Mouse (Mus musculus): ENCODE measurements around the gene Ptov1. TPM values are rescaled to one million over a fixed set of nuclear protein-coding genes. Genes with fewer than 3 reads are reported as not detected.

Gene Ptov1
- polyA plus RNA-seq, 1 experiment, result 212 TPM

- H3K27me3 ChIP-seq (replicated peaks; ENCODE audit: control insufficient read depth, insufficient read depth, low read length), result no peaks in the 10 kb centered on the region
- 83% methylated on average over 1 of the region's 1 CpGs for WGBS
- no peak overlapping the region for H3K4me3 ChIP-seq (ENCODE audit: insufficient read depth, low read depth, low read length)
- peaks cover 18% of the 10 kb centered on the region for H3K4me1 ChIP-seq (ENCODE audit: control insufficient read depth, insufficient read depth, low read length)
- no peak for DNase-seq
- TF ChIP-seq CTCF (conservative IDR thresholded peaks at IDR 0.05; ENCODE audit: insufficient read depth, insufficient read length, low read depth, low read length), result no peak
- no peak for TF ChIP-seq POLR2A (IDR thresholded peaks at IDR 0.05; ENCODE audit: low read depth, low read length)
- H3K36me3 ChIP-seq (ENCODE audit: control insufficient read depth, insufficient read depth, low read length), result no peaks in the 10 kb centered on the region
- no peak overlapping the region for H3K27ac ChIP-seq (ENCODE audit: insufficient read depth, low read depth, low read length)
Observed at GRCm38 (mm10) chr7:44871181-44871580, 1.6 kb upstream of the Ptov1 start.

DNA sequence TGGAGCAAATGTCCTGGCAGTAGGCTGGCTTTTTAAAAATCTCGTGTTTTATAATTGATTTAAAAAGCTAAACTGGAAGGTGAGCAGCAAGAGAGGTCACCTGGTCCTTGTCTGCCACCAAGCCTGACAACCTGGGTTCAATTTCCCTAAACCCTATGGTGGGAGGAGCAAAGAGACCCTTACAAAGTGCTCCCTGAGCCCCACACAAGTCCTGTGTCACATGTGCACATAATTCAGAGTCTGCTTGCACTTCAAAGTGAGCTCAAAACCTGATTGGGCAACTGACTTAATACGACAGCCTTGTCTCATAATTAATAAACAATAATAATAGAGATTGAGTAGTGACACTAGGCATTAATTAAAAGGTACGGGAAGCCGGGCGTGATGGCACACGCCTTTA, 1.0 kb upstream of the Ptov1 start:
- TF ChIP-seq POLR2A (IDR thresholded peaks at IDR 0.05; ENCODE audit: low read depth, low read length), result no peak
- TF ChIP-seq CTCF (conservative IDR thresholded peaks at IDR 0.05; ENCODE audit: insufficient read depth, insufficient read length, low read depth, low read length), result no peak
- WGBS, result 81% methylated on average over 6 of the region's 6 CpGs
- Histone ChIP-seq H3K27ac (ENCODE audit: insufficient read depth, low read depth, low read length) (no peak overlapping the region), H3K4me1 (ENCODE audit: control insufficient read depth, insufficient read depth, low read length) (peaks cover 21% of the 10 kb centered on the region), H3K36me3 (ENCODE audit: control insufficient read depth, insufficient read depth, low read length) (no peaks in the 10 kb centered on the region), H3K4me3 (ENCODE audit: insufficient read depth, low read depth, low read length) (no peak overlapping the region), H3K27me3 (replicated peaks; ENCODE audit: control insufficient read depth, insufficient read depth, low read length) (no peaks in the 10 kb centered on the region)
- no peak for DNase-seq

- no peaks in the 10 kb centered on the region for H3K36me3 ChIP-seq (ENCODE audit: control insufficient read depth, insufficient read depth, low read length)
- TF ChIP-seq POLR2A (IDR thresholded peaks at IDR 0.05; ENCODE audit: low read depth, low read length), result no peak
- no peak for TF ChIP-seq CTCF (conservative IDR thresholded peaks at IDR 0.05; ENCODE audit: insufficient read depth, insufficient read length, low read depth, low read length)
- H3K4me1 ChIP-seq (ENCODE audit: control insufficient read depth, insufficient read depth, low read length), result peaks cover 21% of the 10 kb centered on the region
- no peaks in the 10 kb centered on the region for H3K27me3 ChIP-seq (replicated peaks; ENCODE audit: control insufficient read depth, insufficient read depth, low read length)
- peak overlapping the region; percentile 90 for H3K4me3 ChIP-seq (ENCODE audit: insufficient read depth, low read depth, low read length)
- under 1% methylated on average over 103 of the region's 108 CpGs for WGBS
- DNase-seq, result peak; percentile 78
- H3K27ac ChIP-seq (ENCODE audit: insufficient read depth, low read depth, low read length), result peak overlapping the region; percentile 98
Observed at GRCm38 (mm10) chr7:44868919-44869696, 480 bp downstream of the Ptov1 start.

GRCm38 (mm10) chr7:44868465-44868864, 1.1 kb downstream of the Ptov1 start:
- Histone ChIP-seq H3K27me3 (replicated peaks; ENCODE audit: control insufficient read depth, insufficient read depth, low read length) (no peaks in the 10 kb centered on the region), H3K4me3 (ENCODE audit: insufficient read depth, low read depth, low read length) (peak overlapping the region; percentile 90), H3K4me1 (ENCODE audit: control insufficient read depth, insufficient read depth, low read length) (peaks cover 21% of the 10 kb centered on the region), H3K36me3 (ENCODE audit: control insufficient read depth, insufficient read depth, low read length) (no peaks in the 10 kb centered on the region), H3K27ac (ENCODE audit: insufficient read depth, low read depth, low read length) (peak overlapping the region; percentile 42)
- 5% methylated on average over 16 of the region's 16 CpGs for WGBS
- TF ChIP-seq POLR2A (IDR thresholded peaks at IDR 0.05; ENCODE audit: low read depth, low read length) (no peak), CTCF (conservative IDR thresholded peaks at IDR 0.05; ENCODE audit: insufficient read depth, insufficient read length, low read depth, low read length) (no peak)
- peak; percentile 58 for DNase-seq

DNA sequence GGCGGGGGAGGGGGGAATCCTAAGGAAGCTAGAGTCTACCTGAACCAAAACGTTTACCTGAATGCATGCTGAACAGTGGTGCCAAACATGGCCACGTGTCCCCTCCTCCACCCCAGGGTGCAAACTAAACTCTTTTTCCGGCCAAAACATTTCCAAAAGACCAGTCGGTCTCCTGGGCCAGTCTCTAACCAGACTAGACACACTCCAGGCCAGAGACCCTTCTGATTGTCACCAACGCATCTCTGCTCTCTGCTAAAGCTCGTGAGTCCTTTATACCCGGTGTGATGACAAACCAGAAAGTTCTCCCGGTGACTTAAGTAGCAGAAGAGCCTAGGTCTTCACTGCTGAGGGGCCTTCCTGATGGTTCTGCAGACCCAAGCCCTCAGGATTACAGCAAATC, 1.8 kb downstream of the Ptov1 start:
- no peaks in the 10 kb centered on the region for H3K27me3 ChIP-seq (replicated peaks; ENCODE audit: control insufficient read depth, insufficient read depth, low read length)
- peak overlapping the region; percentile 42 for H3K27ac ChIP-seq (ENCODE audit: insufficient read depth, low read depth, low read length)
- peaks cover 21% of the 10 kb centered on the region for H3K4me1 ChIP-seq (ENCODE audit: control insufficient read depth, insufficient read depth, low read length)
- TF ChIP-seq POLR2A (IDR thresholded peaks at IDR 0.05; ENCODE audit: low read depth, low read length) (no peak), CTCF (conservative IDR thresholded peaks at IDR 0.05; ENCODE audit: insufficient read depth, insufficient read length, low read depth, low read length) (no peak)
- no peaks in the 10 kb centered on the region for H3K36me3 ChIP-seq (ENCODE audit: control insufficient read depth, insufficient read depth, low read length)
- peak overlapping the region; percentile 90; the same call in 1 of the 2 replicates for H3K4me3 ChIP-seq (ENCODE audit: insufficient read depth, low read depth, low read length)
- WGBS, result 35% methylated on average over 9 of the region's 9 CpGs
- DNase-seq, result no peak

DNA sequence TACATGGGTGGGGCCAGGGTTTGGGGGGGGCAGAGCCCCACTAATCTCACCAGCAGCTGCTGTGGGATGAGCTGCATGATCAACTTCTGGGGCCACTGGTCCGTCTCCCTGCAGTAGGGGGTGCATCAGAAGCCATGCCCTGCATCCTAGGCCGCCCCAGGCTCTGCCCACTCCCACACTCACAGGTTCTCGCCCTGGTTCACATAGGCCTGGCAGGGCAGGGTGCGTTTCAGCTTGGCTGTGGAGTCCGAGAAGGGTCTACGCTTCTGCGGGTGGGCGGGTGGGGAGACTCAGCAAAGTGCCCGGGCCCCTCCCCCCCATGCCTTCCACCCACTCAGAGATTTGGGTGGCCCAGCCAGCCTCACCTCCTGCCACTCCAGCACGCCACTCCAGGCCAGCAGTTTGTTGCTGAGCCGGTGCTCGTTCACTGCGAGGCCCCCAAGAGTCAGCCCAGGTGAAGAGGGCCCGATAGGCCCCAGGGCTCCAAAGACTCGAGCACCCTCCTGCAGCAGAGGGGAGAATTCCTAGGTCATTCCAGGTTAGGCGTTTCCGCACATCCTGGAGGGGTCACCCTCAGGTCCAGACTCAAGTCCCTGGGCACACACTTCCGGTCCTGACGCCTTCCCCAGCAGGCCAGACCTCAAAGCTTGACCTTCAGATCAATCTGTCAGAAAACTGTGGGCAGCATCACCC, 2.4 kb downstream of the Ptov1 start:
- whole genome bisulfite sequencing, result 50% methylated on average over 19 of the region's 19 CpGs
- no peak for DNase-seq
- TF ChIP-seq CTCF (conservative IDR thresholded peaks at IDR 0.05; ENCODE audit: insufficient read depth, insufficient read length, low read depth, low read length), result no peak
- TF ChIP-seq POLR2A (IDR thresholded peaks at IDR 0.05; ENCODE audit: low read depth, low read length), result no peak
- Histone ChIP-seq H3K4me3 (ENCODE audit: insufficient read depth, low read depth, low read length) (no peak overlapping the region), H3K27ac (ENCODE audit: insufficient read depth, low read depth, low read length) (peak overlapping the region; percentile 42; the same call in 1 of the 2 replicates), H3K4me1 (ENCODE audit: control insufficient read depth, insufficient read depth, low read length) (peaks cover 21% of the 10 kb centered on the region), H3K36me3 (ENCODE audit: control insufficient read depth, insufficient read depth, low read length) (no peaks in the 10 kb centered on the region), H3K27me3 (replicated peaks; ENCODE audit: control insufficient read depth, insufficient read depth, low read length) (no peaks in the 10 kb centered on the region)

Measured in kidney, adult 2 months (tissue).